Mouse (Mus musculus): Measurements from ENCODE around the gene Elmo1. TPM values are rescaled to one million over a fixed set of nuclear protein-coding genes. Genes with fewer than 3 reads are reported as not detected.

Gene Elmo1
- polyA plus RNA-seq, 1 experiment from 2014 or later = 49.6 TPM

DNA sequence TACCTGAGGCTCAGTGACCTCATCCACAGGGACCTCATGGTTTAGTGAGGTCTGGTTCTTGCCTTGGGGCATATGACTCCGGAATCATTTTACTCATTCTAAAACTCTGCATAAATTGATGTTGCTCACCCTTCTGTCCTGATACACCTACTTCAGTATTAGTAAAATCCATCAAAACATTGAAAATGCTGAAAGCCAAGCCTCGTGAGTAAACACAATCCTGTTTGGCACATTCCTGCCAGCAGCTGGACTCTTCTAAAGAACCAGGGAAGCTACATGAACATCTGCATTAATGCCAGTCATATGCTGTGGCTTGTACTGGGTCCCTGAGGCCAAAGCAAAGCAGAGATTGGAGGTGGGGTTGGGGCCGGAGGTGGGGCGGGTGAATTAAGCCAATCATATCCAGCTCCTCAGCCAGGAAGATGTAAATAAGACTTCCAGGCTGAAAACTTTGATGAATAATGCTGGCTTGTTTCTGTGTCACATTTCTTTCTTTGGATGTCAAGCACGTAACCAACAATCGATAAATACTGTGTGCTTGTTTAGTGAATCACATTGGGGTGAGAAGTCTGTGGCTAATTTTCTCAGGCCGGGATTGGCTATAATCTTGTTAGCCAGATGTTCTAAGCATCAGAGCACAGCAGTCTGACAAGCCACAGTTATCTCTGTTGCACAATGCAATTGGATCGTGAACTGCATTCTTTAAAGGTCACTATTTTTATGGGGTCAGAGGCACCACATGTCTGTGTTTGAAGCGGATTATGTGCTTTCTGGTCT lies 24.9 kb downstream of the Elmo1 start:
- Histone ChIP-seq H3K4me1 (ENCODE audit: control insufficient read depth, insufficient read depth, low read depth, low read length) (peaks cover 6% of the 10 kb centered on the region; the same call in 1 of the 2 replicates), H3K4me2 (ENCODE audit: low read length) (no peak overlapping the region), H3K9ac (ENCODE audit: low read depth, low read length) (no peak overlapping the region), H3K36me3 (ENCODE audit: control insufficient read depth, insufficient read depth, low read length) (no peaks in the 10 kb centered on the region), H3K27me3 (replicated peaks; ENCODE audit: control insufficient read depth, insufficient read depth, low read length) (no peaks in the 10 kb centered on the region), H3K4me3 (ENCODE audit: low read length) (no peak overlapping the region), H3K27ac (ENCODE audit: low read depth, low read length) (no peak overlapping the region), H3K9me3 (ENCODE audit: control insufficient read depth, low read length) (no peaks in the 10 kb centered on the region)
- no peak for ATAC-seq
- 66% methylated on average over 9 of the region's 9 CpGs for WGBS

GRCm38 (mm10) chr13:20116019-20116418 lies 25.6 kb downstream of the Elmo1 start:
- Histone ChIP-seq H3K4me2 (ENCODE audit: low read length) (no peak overlapping the region), H3K4me3 (ENCODE audit: low read length) (no peak overlapping the region), H3K36me3 (ENCODE audit: control insufficient read depth, insufficient read depth, low read length) (no peaks in the 10 kb centered on the region), H3K27ac (ENCODE audit: low read depth, low read length) (no peak overlapping the region), H3K27me3 (replicated peaks; ENCODE audit: control insufficient read depth, insufficient read depth, low read length) (no peaks in the 10 kb centered on the region), H3K9ac (ENCODE audit: low read depth, low read length) (no peak overlapping the region), H3K9me3 (ENCODE audit: control insufficient read depth, low read length) (no peaks in the 10 kb centered on the region), H3K4me1 (ENCODE audit: control insufficient read depth, insufficient read depth, low read depth, low read length) (peaks cover 6% of the 10 kb centered on the region; the same call in 1 of the 2 replicates)
- WGBS = 55% methylated on average over 6 of the region's 6 CpGs
- ATAC-seq = no peak

DNA sequence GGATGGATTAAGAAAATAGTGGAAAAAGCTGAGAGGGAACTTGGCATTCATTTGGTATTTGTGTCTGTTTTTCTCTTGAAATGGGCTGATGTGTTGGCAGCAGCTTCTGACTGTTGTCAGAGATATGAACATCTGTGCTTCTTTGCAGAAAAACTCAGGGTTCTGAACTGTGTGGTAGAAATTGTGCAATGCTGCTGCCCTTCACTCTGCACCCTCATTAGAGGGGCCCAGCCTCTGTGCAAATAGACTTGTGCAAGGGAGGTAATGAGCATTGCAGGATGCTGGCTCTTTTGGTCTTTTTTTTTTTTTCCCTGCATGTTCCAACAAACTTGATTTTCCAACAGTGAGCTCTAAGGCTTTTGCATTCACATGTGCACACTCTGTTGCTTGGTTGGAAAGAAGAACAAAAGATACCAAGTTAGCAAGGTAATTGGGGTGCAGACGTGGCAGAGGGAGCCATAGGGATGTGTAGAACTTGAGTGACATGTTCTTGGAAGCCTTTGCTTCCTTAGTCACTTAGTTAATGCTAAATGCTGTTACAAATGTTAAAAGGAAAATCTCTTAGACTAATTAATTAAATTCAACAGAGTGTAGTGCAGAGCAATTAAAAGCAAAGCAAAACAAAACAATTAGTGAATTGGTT lies 26.6 kb downstream of the Elmo1 start:
- no peaks in the 10 kb centered on the region for H3K9me3 ChIP-seq (ENCODE audit: control insufficient read depth, low read length)
- no peak overlapping the region for H3K4me3 ChIP-seq (ENCODE audit: low read length)
- WGBS = 31% methylated on average over 1 of the region's 1 CpGs
- peak overlapping the region; percentile 0; the same call in 1 of the 2 replicates for H3K27ac ChIP-seq (ENCODE audit: low read depth, low read length)
- no peaks in the 10 kb centered on the region for H3K27me3 ChIP-seq (replicated peaks; ENCODE audit: control insufficient read depth, insufficient read depth, low read length)
- peak; percentile 62 for ATAC-seq
- H3K9ac ChIP-seq (ENCODE audit: low read depth, low read length) = no peak overlapping the region
- peaks cover 6% of the 10 kb centered on the region; the same call in 1 of the 2 replicates for H3K4me1 ChIP-seq (ENCODE audit: control insufficient read depth, insufficient read depth, low read depth, low read length)
- H3K36me3 ChIP-seq (ENCODE audit: control insufficient read depth, insufficient read depth, low read length) = no peaks in the 10 kb centered on the region
- H3K4me2 ChIP-seq (ENCODE audit: low read length) = no peak overlapping the region

- Histone ChIP-seq H3K4me1 (ENCODE audit: control insufficient read depth, insufficient read depth, low read depth, low read length) (peaks cover 6% of the 10 kb centered on the region; the same call in 1 of the 2 replicates), H3K36me3 (ENCODE audit: control insufficient read depth, insufficient read depth, low read length) (no peaks in the 10 kb centered on the region), H3K4me3 (ENCODE audit: low read length) (no peak overlapping the region), H3K27me3 (replicated peaks; ENCODE audit: control insufficient read depth, insufficient read depth, low read length) (no peaks in the 10 kb centered on the region), H3K4me2 (ENCODE audit: low read length) (no peak overlapping the region), H3K27ac (ENCODE audit: low read depth, low read length) (no peak overlapping the region), H3K9ac (ENCODE audit: low read depth, low read length) (no peak overlapping the region), H3K9me3 (ENCODE audit: control insufficient read depth, low read length) (no peaks in the 10 kb centered on the region)
- 55% methylated on average over 1 of the region's 1 CpGs for WGBS
- ATAC-seq = no peak
These were observed 27.3 kb downstream of the Elmo1 start for GRCm38 (mm10) chr13:20117691-20118090.

- WGBS = 92% methylated on average over 7 of the region's 7 CpGs
- H3K4me3 ChIP-seq (ENCODE audit: low read length) = no peak overlapping the region
- H3K27ac ChIP-seq (ENCODE audit: low read depth, low read length) = no peak overlapping the region
- no peak overlapping the region for H3K9ac ChIP-seq (ENCODE audit: low read depth, low read length)
- ATAC-seq = no peak
- H3K27me3 ChIP-seq (replicated peaks; ENCODE audit: control insufficient read depth, insufficient read depth, low read length) = no peaks in the 10 kb centered on the region
- no peak overlapping the region for H3K4me2 ChIP-seq (ENCODE audit: low read length)
- no peaks in the 10 kb centered on the region for H3K36me3 ChIP-seq (ENCODE audit: control insufficient read depth, insufficient read depth, low read length)
- no peaks in the 10 kb centered on the region for H3K9me3 ChIP-seq (ENCODE audit: control insufficient read depth, low read length)
- peaks cover 6% of the 10 kb centered on the region; the same call in 1 of the 2 replicates for H3K4me1 ChIP-seq (ENCODE audit: control insufficient read depth, insufficient read depth, low read depth, low read length)
These were observed 28.5 kb downstream of the Elmo1 start for GRCm38 (mm10) chr13:20118909-20119308.

DNA sequence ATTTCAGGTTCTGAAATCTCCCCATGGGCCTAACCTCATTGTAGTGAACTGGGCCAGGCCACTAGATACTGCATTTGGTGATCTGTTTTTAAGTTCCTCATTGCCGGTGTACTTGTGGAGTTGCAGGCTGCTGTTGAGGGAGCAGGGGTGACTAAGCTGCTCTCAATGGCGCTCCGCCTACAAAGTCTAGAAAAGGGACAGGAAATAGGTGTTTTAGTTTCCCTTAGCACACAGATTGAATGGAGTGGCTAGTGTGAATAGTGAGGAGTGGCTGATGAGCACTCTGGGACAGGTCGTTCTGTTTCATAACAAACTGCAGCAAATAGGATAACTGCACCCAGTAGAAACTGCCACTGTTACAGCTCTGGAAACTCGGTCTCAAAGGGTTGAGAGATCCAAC lies 30.3 kb downstream of the Elmo1 start:
- H3K36me3 ChIP-seq (ENCODE audit: control insufficient read depth, insufficient read depth, low read length) = no peaks in the 10 kb centered on the region
- no peak for ATAC-seq
- no peak overlapping the region for H3K4me2 ChIP-seq (ENCODE audit: low read length)
- peaks cover 6% of the 10 kb centered on the region; the same call in 1 of the 2 replicates for H3K4me1 ChIP-seq (ENCODE audit: control insufficient read depth, insufficient read depth, low read depth, low read length)
- H3K9me3 ChIP-seq (ENCODE audit: control insufficient read depth, low read length) = no peaks in the 10 kb centered on the region
- no peak overlapping the region for H3K27ac ChIP-seq (ENCODE audit: low read depth, low read length)
- no peak overlapping the region for H3K4me3 ChIP-seq (ENCODE audit: low read length)
- WGBS = 75% methylated on average over 5 of the region's 5 CpGs
- no peak overlapping the region for H3K9ac ChIP-seq (ENCODE audit: low read depth, low read length)
- H3K27me3 ChIP-seq (replicated peaks; ENCODE audit: control insufficient read depth, insufficient read depth, low read length) = no peaks in the 10 kb centered on the region

DNA sequence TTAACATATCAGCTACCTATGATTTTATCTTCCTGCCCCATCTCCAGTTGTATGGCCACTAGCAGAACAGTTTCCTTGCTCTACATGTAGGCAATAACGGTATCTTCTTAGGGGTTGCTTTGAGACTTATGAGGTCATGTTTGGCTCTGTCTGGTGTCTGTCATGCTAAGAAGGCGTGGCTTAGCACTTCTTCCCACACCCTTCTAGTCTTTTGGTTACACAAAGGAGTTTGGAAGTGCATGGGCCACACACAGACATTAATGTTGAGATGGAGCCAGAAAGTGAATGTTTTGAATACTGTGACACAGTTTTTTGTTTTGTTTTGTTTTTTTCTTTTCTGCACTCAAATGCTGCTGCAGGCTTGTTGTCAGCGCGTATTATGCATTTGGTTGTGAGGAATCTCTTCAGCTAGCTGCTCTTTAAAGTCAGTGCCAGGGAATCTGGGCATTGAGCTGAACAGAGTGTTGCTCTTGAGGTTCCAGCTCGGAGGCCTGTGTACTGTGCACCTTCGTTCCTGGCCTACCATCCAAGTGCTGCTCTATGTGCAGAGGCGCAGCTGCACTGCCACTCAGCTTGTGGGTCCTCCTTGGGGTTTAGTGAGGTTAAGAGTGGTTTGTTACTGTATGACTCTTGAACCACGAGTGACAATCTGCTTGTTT lies 31.1 kb downstream of the Elmo1 start:
- H3K27ac ChIP-seq (ENCODE audit: low read depth, low read length) = no peak overlapping the region
- no peaks in the 10 kb centered on the region for H3K27me3 ChIP-seq (replicated peaks; ENCODE audit: control insufficient read depth, insufficient read depth, low read length)
- peaks cover 4% of the 10 kb centered on the region; the same call in 1 of the 2 replicates for H3K4me1 ChIP-seq (ENCODE audit: control insufficient read depth, insufficient read depth, low read depth, low read length)
- no peaks in the 10 kb centered on the region for H3K9me3 ChIP-seq (ENCODE audit: control insufficient read depth, low read length)
- 76% methylated on average over 8 of the region's 8 CpGs for WGBS
- H3K9ac ChIP-seq (ENCODE audit: low read depth, low read length) = no peak overlapping the region
- peak; percentile 29; the same call in 1 of the 2 replicates for ATAC-seq
- no peak overlapping the region for H3K4me2 ChIP-seq (ENCODE audit: low read length)
- H3K4me3 ChIP-seq (ENCODE audit: low read length) = no peak overlapping the region
- no peaks in the 10 kb centered on the region for H3K36me3 ChIP-seq (ENCODE audit: control insufficient read depth, insufficient read depth, low read length)

GRCm38 (mm10) chr13:20123975-20124374 lies 33.6 kb downstream of the Elmo1 start:
- no peak overlapping the region for H3K9ac ChIP-seq (ENCODE audit: low read depth, low read length)
- no peaks in the 10 kb centered on the region for H3K27me3 ChIP-seq (replicated peaks; ENCODE audit: control insufficient read depth, insufficient read depth, low read length)
- H3K4me1 ChIP-seq (ENCODE audit: control insufficient read depth, insufficient read depth, low read depth, low read length) = no peaks in the 10 kb centered on the region
- no peaks in the 10 kb centered on the region for H3K9me3 ChIP-seq (ENCODE audit: control insufficient read depth, low read length)
- no peaks in the 10 kb centered on the region for H3K36me3 ChIP-seq (ENCODE audit: control insufficient read depth, insufficient read depth, low read length)
- H3K4me3 ChIP-seq (ENCODE audit: low read length) = no peak overlapping the region
- H3K27ac ChIP-seq (ENCODE audit: low read depth, low read length) = no peak overlapping the region
- ATAC-seq = no peak
- WGBS = 62% methylated on average over 3 of the region's 3 CpGs
- H3K4me2 ChIP-seq (ENCODE audit: low read length) = no peak overlapping the region

- no peak for ATAC-seq
- Histone ChIP-seq H3K27ac (ENCODE audit: low read depth, low read length) (no peak overlapping the region), H3K36me3 (ENCODE audit: control insufficient read depth, insufficient read depth, low read length) (no peaks in the 10 kb centered on the region), H3K9ac (ENCODE audit: low read depth, low read length) (no peak overlapping the region), H3K9me3 (ENCODE audit: control insufficient read depth, low read length) (no peaks in the 10 kb centered on the region), H3K4me2 (ENCODE audit: low read length) (no peak overlapping the region), H3K4me3 (ENCODE audit: low read length) (no peak overlapping the region), H3K27me3 (replicated peaks; ENCODE audit: control insufficient read depth, insufficient read depth, low read length) (no peaks in the 10 kb centered on the region), H3K4me1 (ENCODE audit: control insufficient read depth, insufficient read depth, low read depth, low read length) (no peaks in the 10 kb centered on the region)
- WGBS = 78% methylated on average over 7 of the region's 7 CpGs
These were observed 34.6 kb downstream of the Elmo1 start for GRCm38 (mm10) chr13:20124965-20125364.

All from hindbrain, embryonic 16.5 days (tissue).